Mouse (Mus musculus): Measurements from ENCODE around the gene Ccdc89. TPM values are rescaled to one million over a fixed set of nuclear protein-coding genes. Genes with fewer than 3 reads are reported as not detected.

Gene Ccdc89
- total RNA-seq (2021), result under 1 TPM; 0.20 to 0.31 TPM
- long read RNA-seq, experiment 1, result 0 reads
- long read RNA-seq, experiment 2, result 0 reads

- DNase-seq, result peak; percentile 88 to 92
These were observed at the start of gene Ccdc89 for GRCm38 (mm10) chr7:90426020-90427001. Gene Ccdc89 (plus strand): TSS chr7:90426577.

- no peak for DNase-seq
These were observed 42.0 kb upstream of the Ccdc89 start for GRCm38 (mm10) chr7:90384411-90384810.

- DNase-seq, result peak; percentile 17 to 23
These were observed 39.4 kb upstream of the Ccdc89 start for GRCm38 (mm10) chr7:90386885-90387459.

- no peak for DNase-seq
These were observed 36.6 kb upstream of the Ccdc89 start for GRCm38 (mm10) chr7:90389765-90390164.

- DNase-seq, result no peak
These were observed 31.3 kb upstream of the Ccdc89 start for GRCm38 (mm10) chr7:90395073-90395472.

GRCm38 (mm10) chr7:90395928-90396327 lies 30.4 kb upstream of the Ccdc89 start:
- DNase-seq, result no peak

- peak; percentile 45 to 84 for DNase-seq
These were observed 16.4 kb upstream of the Ccdc89 start for GRCm38 (mm10) chr7:90409934-90410333.

GRCm38 (mm10) chr7:90427006-90427405 lies 629 bp downstream of the Ccdc89 start:
- peak in 1 of 2 experiments; percentile 47 for DNase-seq

GRCm38 (mm10) chr7:90432221-90432620 lies 5.8 kb downstream of the Ccdc89 start:
- no peak for DNase-seq

GRCm38 (mm10) chr7:90440044-90440443 lies 13.7 kb downstream of the Ccdc89 start:
- no peak for DNase-seq

- DNase-seq, result no peak
These were observed 15.7 kb downstream of the Ccdc89 start for GRCm38 (mm10) chr7:90442070-90442469.

GRCm38 (mm10) chr7:90442518-90443080 lies 16.2 kb downstream of the Ccdc89 start, which contains the start of gene Crebzf:
Gene Crebzf (plus strand): TSS chr7:90442729.
- peak; percentile 97 to 98 for DNase-seq

- DNase-seq, result peak; percentile 76 to 78
These were observed 17.0 kb downstream of the Ccdc89 start for GRCm38 (mm10) chr7:90443101-90444091.

- DNase-seq, result peak in 1 of 2 experiments; percentile 36
These were observed 17.8 kb downstream of the Ccdc89 start for GRCm38 (mm10) chr7:90444206-90444605.

- DNase-seq, result peak in 1 of 2 experiments; percentile 26
These were observed 29.9 kb downstream of the Ccdc89 start for GRCm38 (mm10) chr7:90456149-90456844.

GRCm38 (mm10) chr7:90456845-90457468 lies 30.6 kb downstream of the Ccdc89 start, which contains the start of gene Tmem126a:
Gene Tmem126a (minus strand): TSS chr7:90457229.
- DNase-seq, result peak; percentile 91 to 94

GRCm38 (mm10) chr7:90457517-90457916 lies 31.1 kb downstream of the Ccdc89 start:
- DNase-seq, result peak; percentile 27 to 45

- no peak for DNase-seq
These were observed 34.0 kb downstream of the Ccdc89 start for GRCm38 (mm10) chr7:90460330-90460729.

- DNase-seq, result peak; percentile 29 to 53
These were observed 34.6 kb downstream of the Ccdc89 start for GRCm38 (mm10) chr7:90460930-90461329.

- no peak for DNase-seq
These were observed 35.1 kb downstream of the Ccdc89 start for GRCm38 (mm10) chr7:90461441-90461840.

All from heart, adult 18-20 months (tissue).